Mouse (Mus musculus): Measurements from ENCODE around the gene Far1. TPM values are rescaled to one million over a fixed set of nuclear protein-coding genes. Genes with fewer than 3 reads are reported as not detected.

The Far1 gene
- polyA plus RNA-seq, 1 experiment from 2014 or later, result 90.9 TPM

DNA sequence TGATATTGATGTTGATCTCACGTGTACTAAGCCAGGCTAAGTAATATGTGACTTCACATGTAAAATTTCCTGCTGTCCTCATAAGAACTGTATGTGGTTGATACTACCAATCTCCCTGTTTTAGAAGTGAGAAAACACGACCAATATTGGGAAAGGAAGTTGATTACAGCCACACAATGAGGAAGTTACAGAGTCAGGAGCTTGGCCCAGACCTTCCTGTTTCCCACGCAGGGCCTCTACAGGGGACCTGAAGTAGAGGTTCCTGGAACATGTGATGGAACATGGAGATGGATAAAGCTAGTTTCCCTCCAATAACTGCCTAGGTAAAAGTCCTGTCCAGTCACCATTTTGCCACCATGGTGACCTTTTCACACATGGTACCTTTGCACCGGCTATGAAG, 99.0 kb downstream of the Far1 start:
- no peak overlapping the region for H3K27ac ChIP-seq
- H3K4me3 ChIP-seq, result no peak overlapping the region
- no peaks in the 10 kb centered on the region for H3K27me3 ChIP-seq
- H3K9me3 ChIP-seq, result no peaks in the 10 kb centered on the region
- 83% methylated on average over 4 of the region's 4 CpGs for WGBS
- no peak for ATAC-seq (ENCODE audit: insufficient number of reproducible peaks, insufficient read depth, low FRiP score, low TSS enrichment)
- H3K36me3 ChIP-seq, result no peaks in the 10 kb centered on the region
- no peak overlapping the region for H3K4me2 ChIP-seq (replicated peaks)
- H3K9ac ChIP-seq, result no peak overlapping the region
- H3K4me1 ChIP-seq, result no peaks in the 10 kb centered on the region; the same call in 1 of the 2 replicates

DNA sequence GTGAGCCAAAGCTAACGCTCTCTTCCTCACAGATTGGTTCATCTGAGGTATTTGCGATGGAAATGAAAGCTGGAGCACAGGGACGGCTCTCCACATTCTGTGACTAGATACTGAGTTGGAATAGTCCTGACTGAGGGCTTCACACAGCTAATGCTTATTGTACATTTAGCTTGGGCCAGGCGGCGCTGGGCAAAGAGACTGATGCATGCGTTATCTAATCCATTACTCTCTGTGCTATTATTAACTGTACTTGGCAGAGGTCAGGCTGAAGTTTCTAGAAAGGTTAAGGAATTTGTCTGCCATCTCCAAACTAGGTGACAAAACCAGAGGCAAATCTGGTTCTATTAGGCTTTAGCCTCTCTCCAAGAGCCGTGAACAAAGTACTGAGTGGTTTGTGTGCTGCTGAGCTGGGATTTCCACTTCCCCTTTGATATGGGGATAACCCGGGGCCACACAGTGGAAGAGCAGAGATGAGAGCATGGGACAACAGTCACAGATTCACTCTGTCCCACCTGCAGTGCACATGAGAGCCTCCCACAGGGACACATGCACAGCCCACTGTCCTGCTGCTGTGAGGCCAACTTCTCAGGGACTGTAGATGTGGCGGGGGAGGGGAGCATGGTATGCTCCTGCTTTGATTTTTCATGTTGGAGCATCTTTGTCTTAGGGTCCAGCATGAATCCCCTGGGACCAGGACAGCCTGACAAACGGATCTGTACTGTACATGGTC, 100.7 kb downstream of the Far1 start:
- H3K9ac ChIP-seq, result no peak overlapping the region
- H3K4me1 ChIP-seq, result no peaks in the 10 kb centered on the region
- no peaks in the 10 kb centered on the region for H3K36me3 ChIP-seq
- 79% methylated on average over 10 of the region's 10 CpGs for WGBS
- no peak overlapping the region for H3K4me3 ChIP-seq
- no peak overlapping the region for H3K4me2 ChIP-seq (replicated peaks)
- no peak for ATAC-seq (ENCODE audit: insufficient number of reproducible peaks, insufficient read depth, low FRiP score, low TSS enrichment)
- H3K9me3 ChIP-seq, result no peaks in the 10 kb centered on the region
- H3K27ac ChIP-seq, result no peak overlapping the region
- H3K27me3 ChIP-seq, result no peaks in the 10 kb centered on the region

DNA sequence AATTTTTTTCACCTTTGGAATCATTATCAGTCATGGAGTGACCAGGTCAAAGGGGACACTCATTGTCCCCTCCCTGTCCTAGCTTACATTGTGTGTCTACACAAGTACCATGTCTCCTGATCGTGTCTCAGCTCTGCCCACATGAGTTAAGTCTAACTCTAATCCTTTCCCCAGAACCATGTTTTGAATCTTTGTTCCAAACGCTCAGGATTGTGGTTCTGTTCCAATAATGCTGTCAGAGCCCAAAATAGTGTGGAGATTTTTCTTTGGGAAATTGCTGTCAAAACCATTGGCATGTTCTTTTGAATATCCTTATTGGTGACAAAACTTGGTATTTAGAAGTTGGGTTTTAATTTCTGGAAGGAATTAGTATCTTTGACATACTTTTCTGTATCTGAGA, 105.5 kb downstream of the Far1 start:
- 87% methylated on average over 2 of the region's 2 CpGs for WGBS
- Histone ChIP-seq H3K27me3 (no peaks in the 10 kb centered on the region), H3K4me3 (no peak overlapping the region), H3K36me3 (no peaks in the 10 kb centered on the region), H3K9me3 (no peaks in the 10 kb centered on the region), H3K9ac (no peak overlapping the region), H3K4me2 (replicated peaks) (no peak overlapping the region), H3K27ac (no peak overlapping the region), H3K4me1 (no peaks in the 10 kb centered on the region)
- no peak for ATAC-seq (ENCODE audit: insufficient number of reproducible peaks, insufficient read depth, low FRiP score, low TSS enrichment)

DNA sequence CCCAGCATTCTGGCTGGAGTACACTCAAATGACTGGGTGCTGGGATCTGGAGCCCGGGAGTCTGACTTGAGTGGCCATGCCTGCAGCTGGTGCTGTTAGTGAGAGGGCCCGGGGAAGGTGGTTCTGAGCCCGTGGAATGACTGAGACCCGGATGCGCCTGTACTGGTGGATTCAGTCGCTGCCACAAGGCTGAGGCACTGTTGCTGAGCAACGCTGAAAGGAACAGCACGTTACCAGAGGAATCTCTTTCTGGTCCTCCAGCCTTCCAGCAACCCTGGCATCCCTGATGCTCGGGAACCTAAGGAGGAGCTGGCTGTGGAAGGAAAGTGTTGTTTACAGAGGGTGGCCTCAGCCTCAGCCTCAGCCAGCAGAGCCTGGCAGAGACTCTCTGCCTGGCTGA, 106.1 kb downstream of the Far1 start:
- 80% methylated on average over 9 of the region's 9 CpGs for WGBS
- H3K9ac ChIP-seq, result no peak overlapping the region

More for the DNA sequence above, 106.1 kb downstream of the Far1 start:
- no peak for ATAC-seq (ENCODE audit: insufficient number of reproducible peaks, insufficient read depth, low FRiP score, low TSS enrichment)
- no peaks in the 10 kb centered on the region for H3K4me1 ChIP-seq
- no peaks in the 10 kb centered on the region for H3K36me3 ChIP-seq
- no peaks in the 10 kb centered on the region for H3K27me3 ChIP-seq
- H3K9me3 ChIP-seq, result no peaks in the 10 kb centered on the region
- no peak overlapping the region for H3K4me2 ChIP-seq (replicated peaks)
- H3K27ac ChIP-seq, result no peak overlapping the region
- H3K4me3 ChIP-seq, result no peak overlapping the region

Other genes with a start within 250 kb of the Far1 start
- 28.5 and 30.7 TPM in 2 replicates for gene Btbd10, start 144.4 kb upstream of the Far1 start, polyA plus RNA-seq (2016; fragmentation: Nextera tagmentation; extraction: Ambion mirVana)
- gene Pth, start 125.3 kb upstream of the Far1 start, polyA plus RNA-seq (2016; fragmentation: Nextera tagmentation; extraction: Ambion mirVana), result 1.0 TPM in 1 of 2 replicates, not detected in the other

All from embryonic facial prominence, embryonic 12.5 days (tissue).